Mouse (Mus musculus): Measurements from ENCODE around the gene Map3k4.

- TF ChIP-seq POLR2A (IDR thresholded peaks at IDR 0.05; ENCODE audit: extremely low read depth, insufficient read depth, low read length) = no peak
- no peak for TF ChIP-seq CTCF (IDR thresholded peaks at IDR 0.05; ENCODE audit: low read depth, low read length)
Observed at GRCm38 (mm10) chr17:12185855-12186254, 132.7 kb downstream of the Map3k4 start.

All from liver, adult 2 months (tissue).